Mouse (Mus musculus): ENCODE data around the gene Nin. TPM values are rescaled to one million over a fixed set of nuclear protein-coding genes. Genes with fewer than 3 reads are reported as not detected.
A peak's percentile ranks its signal among the peaks of the same experiment; 100 is the strongest.

The Nin gene
- polyA plus RNA-seq, 1 experiment from 2014 or later = 12.8 TPM

DNA sequence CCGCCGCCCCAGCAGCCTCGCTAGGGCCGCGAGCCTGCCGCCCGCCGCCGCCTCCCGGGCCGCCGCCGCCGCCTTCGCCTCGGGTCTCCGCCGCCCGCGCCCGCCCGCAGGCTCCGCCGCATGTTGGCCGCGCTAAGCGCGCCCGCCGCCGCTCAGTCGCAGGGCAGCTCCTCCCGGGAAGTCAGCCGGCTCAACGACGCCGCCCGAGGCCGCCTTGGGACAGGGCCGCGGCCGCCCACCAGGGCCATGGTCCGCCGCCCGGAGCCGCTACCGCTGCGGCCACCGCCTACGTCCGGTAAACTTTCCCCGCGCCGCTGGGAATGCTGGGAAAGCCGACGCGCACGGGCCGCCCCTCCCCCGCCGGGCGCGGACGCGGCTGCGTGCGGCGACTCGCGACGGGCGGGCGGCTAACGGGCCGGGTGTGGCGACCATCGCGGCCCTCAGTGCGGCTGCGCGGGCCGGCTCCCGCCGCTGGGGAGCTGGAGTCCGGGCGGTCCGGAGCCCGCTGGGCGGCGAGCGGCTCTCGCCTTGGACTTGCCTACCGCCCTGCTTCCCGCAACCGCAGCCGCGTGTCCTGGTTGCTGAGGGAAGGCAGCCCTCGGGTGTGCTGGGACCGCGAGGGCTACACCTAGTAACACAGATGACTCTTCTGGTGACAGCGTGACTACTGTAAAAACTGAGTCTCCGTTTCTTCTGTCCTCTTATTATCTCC is 126.6 kb downstream of the Nin start, which contains the start of gene Sav1:
TSS of gene Sav1 (minus strand) at position 217 of the 712 bp plus-strand sequence.
- WGBS = under 1% methylated on average over 88 of the region's 102 CpGs
- H3K9ac ChIP-seq = peak within 1 kb of the TSS; percentile 91
- H3K27me3 ChIP-seq (ENCODE audit: control insufficient read depth, insufficient read depth, low read length) = no peaks in the 10 kb centered on the region
- peak; percentile 93 for ATAC-seq (ENCODE audit: low FRiP score)
- peak within 1 kb of the TSS; percentile 86 for H3K4me3 ChIP-seq (replicated peaks; ENCODE audit: low read length)
- H3K27ac ChIP-seq = peak within 1 kb of the TSS; percentile 88
- peaks cover 25% of the 10 kb centered on the region for H3K36me3 ChIP-seq (replicated peaks; ENCODE audit: control insufficient read depth, insufficient read depth)
- DNase-seq (ENCODE audit: low spot score) = peak; percentile 84
- H3K4me1 ChIP-seq (replicated peaks; ENCODE audit: control insufficient read depth, insufficient read depth, low read length) = peaks cover 10% of the 10 kb centered on the region
- H3K9me3 ChIP-seq (ENCODE audit: control insufficient read depth, low read length) = no peaks in the 10 kb centered on the region
- peak within 1 kb of the TSS; percentile 70 for H3K4me2 ChIP-seq (replicated peaks)

DNA sequence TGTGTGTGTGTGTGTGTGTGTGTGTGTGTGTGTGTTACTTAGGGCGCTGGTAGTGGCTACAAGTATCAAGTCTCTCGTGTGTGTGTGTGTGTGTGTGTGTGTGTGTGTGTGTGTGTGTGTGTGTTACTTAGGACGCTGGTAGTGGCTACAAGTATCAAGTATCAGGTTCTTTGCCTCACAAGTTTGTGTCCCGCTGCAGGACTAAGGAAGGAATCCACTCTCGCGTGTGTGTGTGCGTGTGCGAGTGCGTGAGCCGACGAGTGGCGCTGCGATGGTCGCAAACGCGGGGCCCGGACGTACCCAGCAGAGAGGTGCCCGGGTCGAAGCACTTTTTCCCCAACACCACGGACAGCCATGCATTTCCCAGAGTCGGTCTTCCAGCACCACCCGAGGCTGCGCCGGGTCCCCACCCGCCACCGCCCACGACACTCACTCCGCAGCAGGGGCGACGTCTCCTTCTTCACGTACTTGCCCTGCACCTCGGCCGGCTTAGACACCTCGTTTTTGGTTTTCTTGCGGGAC is 127.2 kb downstream of the Nin start:
- WGBS = 0% methylated on average over 35 of the region's 36 CpGs
- no peaks in the 10 kb centered on the region for H3K9me3 ChIP-seq (ENCODE audit: control insufficient read depth, low read length)
- H3K4me3 ChIP-seq (replicated peaks; ENCODE audit: low read length) = peak overlapping the region; percentile 86

DNA sequence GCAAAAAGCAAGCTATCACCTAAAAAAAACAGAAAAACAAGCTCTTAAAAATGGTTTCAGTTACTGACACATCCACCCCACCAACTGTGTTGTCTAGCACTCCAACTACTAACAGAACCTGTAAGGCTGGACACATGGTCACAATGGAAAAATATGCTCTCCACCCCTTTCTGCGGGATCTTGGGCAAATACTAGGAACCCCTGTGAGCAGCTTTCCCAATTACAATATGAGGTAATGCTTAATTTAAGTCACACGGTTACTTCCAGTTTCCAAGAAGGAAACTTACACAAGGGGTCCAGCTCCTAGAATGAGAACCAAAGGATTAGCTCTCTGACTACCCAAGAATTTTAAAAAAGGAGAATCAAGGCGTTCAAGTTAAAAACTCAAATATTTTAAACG is 128.0 kb downstream of the Nin start:
- no peak overlapping the region for H3K27ac ChIP-seq
- WGBS = 36% methylated on average over 4 of the region's 4 CpGs
- H3K9me3 ChIP-seq (ENCODE audit: control insufficient read depth, low read length) = no peaks in the 10 kb centered on the region
- ATAC-seq (ENCODE audit: low FRiP score) (no peak), DNase-seq (ENCODE audit: low spot score) (no peak)
- H3K4me3 ChIP-seq (replicated peaks; ENCODE audit: low read length) = peak overlapping the region; percentile 86
- peaks cover 38% of the 10 kb centered on the region for H3K36me3 ChIP-seq (replicated peaks; ENCODE audit: control insufficient read depth, insufficient read depth)
- H3K9ac ChIP-seq = peak overlapping the region; percentile 91; the same call in 1 of the 2 replicates
- peak overlapping the region; percentile 70 for H3K4me2 ChIP-seq (replicated peaks)
- H3K4me1 ChIP-seq (replicated peaks; ENCODE audit: control insufficient read depth, insufficient read depth, low read length) = peaks cover 10% of the 10 kb centered on the region
- no peaks in the 10 kb centered on the region for H3K27me3 ChIP-seq (ENCODE audit: control insufficient read depth, insufficient read depth, low read length)

More for the DNA sequence above, 127.2 kb downstream of the Nin start:
- DNase-seq (ENCODE audit: low spot score) (peak; percentile 35), ATAC-seq (ENCODE audit: low FRiP score) (peak; percentile 64)
- peak overlapping the region; percentile 70 for H3K4me2 ChIP-seq (replicated peaks)
- no peaks in the 10 kb centered on the region for H3K27me3 ChIP-seq (ENCODE audit: control insufficient read depth, insufficient read depth, low read length)
- peaks cover 10% of the 10 kb centered on the region for H3K4me1 ChIP-seq (replicated peaks; ENCODE audit: control insufficient read depth, insufficient read depth, low read length)
- peak overlapping the region; percentile 88 for H3K27ac ChIP-seq
- peak overlapping the region; percentile 91 for H3K9ac ChIP-seq
- H3K36me3 ChIP-seq (replicated peaks; ENCODE audit: control insufficient read depth, insufficient read depth) = peaks cover 30% of the 10 kb centered on the region

DNA sequence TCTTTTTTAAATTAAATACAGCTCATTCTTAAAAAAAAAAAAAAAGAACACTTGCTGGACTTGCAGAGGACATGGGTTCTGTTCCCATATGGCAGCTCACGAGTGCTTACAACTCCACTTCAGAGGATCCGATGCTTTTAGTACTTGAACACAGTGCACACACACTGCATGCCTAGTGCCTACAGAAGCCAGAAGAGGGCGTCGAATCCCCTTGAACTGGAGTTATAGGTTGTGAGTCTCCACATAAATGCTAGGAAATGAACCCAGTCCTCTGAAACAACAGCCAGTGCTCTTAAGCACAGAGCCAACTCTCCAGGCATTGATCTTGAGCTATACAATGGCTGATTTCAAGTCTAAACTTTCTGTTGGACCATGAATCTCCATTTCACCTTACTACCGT is 130.6 kb downstream of the Nin start:
- H3K27me3 ChIP-seq (ENCODE audit: control insufficient read depth, insufficient read depth, low read length) = no peaks in the 10 kb centered on the region
- ATAC-seq (ENCODE audit: low FRiP score) = no peak
- H3K9me3 ChIP-seq (ENCODE audit: control insufficient read depth, low read length) = no peaks in the 10 kb centered on the region
- no peak overlapping the region for H3K9ac ChIP-seq
- peaks cover 10% of the 10 kb centered on the region for H3K4me1 ChIP-seq (replicated peaks; ENCODE audit: control insufficient read depth, insufficient read depth, low read length)
- H3K36me3 ChIP-seq (replicated peaks; ENCODE audit: control insufficient read depth, insufficient read depth) = peaks cover 40% of the 10 kb centered on the region
- no peak for DNase-seq (ENCODE audit: low spot score)
- H3K4me3 ChIP-seq (replicated peaks; ENCODE audit: low read length) = no peak overlapping the region
- no peak overlapping the region for H3K27ac ChIP-seq
- H3K4me2 ChIP-seq (replicated peaks) = no peak overlapping the region
- WGBS = 69% methylated on average over 5 of the region's 5 CpGs

DNA sequence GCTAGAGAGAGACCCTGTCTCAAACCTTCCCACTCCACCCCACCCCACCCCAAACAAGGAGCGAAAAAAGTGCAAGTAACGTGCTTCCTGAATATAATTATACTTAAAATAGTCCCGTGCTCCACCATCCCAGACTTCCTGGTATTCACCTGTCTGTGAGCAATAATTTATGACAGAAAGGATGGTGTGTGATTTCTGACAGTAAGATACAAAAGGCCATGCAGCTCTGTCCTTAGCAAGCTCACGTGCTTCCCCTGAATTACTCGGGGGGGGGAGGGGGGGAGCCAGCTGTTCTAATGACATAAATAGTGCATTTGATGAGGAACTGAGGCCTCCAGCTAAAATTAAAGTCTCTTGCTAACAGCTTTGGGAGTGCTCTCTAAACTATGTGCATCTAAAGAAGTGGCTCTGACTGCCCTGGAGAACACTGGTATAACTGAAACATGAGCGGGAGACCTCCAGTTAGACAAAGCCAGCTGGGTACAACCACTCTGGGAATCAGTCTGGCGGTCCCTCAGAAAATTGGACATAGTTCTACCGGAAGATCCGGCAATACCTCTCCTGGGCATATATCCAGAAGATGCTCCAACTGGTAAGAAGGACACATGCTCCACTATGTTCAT is 136.0 kb downstream of the Nin start:
- 59% methylated on average over 9 of the region's 9 CpGs for WGBS
- no peak overlapping the region for H3K9ac ChIP-seq
- no peak overlapping the region for H3K4me3 ChIP-seq (replicated peaks; ENCODE audit: low read length)
- peaks cover 7% of the 10 kb centered on the region; the same call in 1 of the 2 replicates for H3K4me1 ChIP-seq (replicated peaks; ENCODE audit: control insufficient read depth, insufficient read depth, low read length)
- peaks cover 38% of the 10 kb centered on the region for H3K36me3 ChIP-seq (replicated peaks; ENCODE audit: control insufficient read depth, insufficient read depth)
- no peaks in the 10 kb centered on the region for H3K27me3 ChIP-seq (ENCODE audit: control insufficient read depth, insufficient read depth, low read length)
- DNase-seq (ENCODE audit: low spot score) = no peak
- no peak overlapping the region for H3K27ac ChIP-seq
- no peak overlapping the region for H3K4me2 ChIP-seq (replicated peaks)
- no peak for ATAC-seq (ENCODE audit: low FRiP score)
- no peaks in the 10 kb centered on the region for H3K9me3 ChIP-seq (ENCODE audit: control insufficient read depth, low read length)

DNA sequence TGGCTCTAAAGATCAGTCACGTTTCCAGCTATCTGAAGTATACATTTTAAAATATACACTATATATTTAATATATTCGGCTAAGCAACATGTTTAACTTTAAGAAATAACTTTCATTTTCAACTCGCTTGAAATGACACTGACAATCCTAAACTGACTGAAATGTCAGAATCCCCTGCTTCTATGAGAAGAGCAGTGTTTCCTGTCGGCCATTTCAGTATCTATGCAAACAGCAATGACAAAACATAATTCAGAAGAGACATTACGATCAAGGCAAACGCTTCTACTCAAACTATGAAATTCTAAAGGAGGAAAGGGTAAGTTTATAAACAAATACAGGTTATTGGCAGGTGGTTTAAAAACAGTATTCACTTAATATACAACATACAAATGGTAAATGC is 136.8 kb downstream of the Nin start:
- no peak overlapping the region for H3K27ac ChIP-seq
- peaks cover 7% of the 10 kb centered on the region; the same call in 1 of the 2 replicates for H3K4me1 ChIP-seq (replicated peaks; ENCODE audit: control insufficient read depth, insufficient read depth, low read length)
- peaks cover 35% of the 10 kb centered on the region for H3K36me3 ChIP-seq (replicated peaks; ENCODE audit: control insufficient read depth, insufficient read depth)
- H3K27me3 ChIP-seq (ENCODE audit: control insufficient read depth, insufficient read depth, low read length) = no peaks in the 10 kb centered on the region
- ATAC-seq (ENCODE audit: low FRiP score) (no peak), DNase-seq (ENCODE audit: low spot score) (no peak)
- H3K4me3 ChIP-seq (replicated peaks; ENCODE audit: low read length) = no peak overlapping the region
- WGBS = 90% methylated on average over 6 of the region's 6 CpGs
- H3K9ac ChIP-seq = no peak overlapping the region
- H3K9me3 ChIP-seq (ENCODE audit: control insufficient read depth, low read length) = no peaks in the 10 kb centered on the region
- H3K4me2 ChIP-seq (replicated peaks) = no peak overlapping the region

DNA sequence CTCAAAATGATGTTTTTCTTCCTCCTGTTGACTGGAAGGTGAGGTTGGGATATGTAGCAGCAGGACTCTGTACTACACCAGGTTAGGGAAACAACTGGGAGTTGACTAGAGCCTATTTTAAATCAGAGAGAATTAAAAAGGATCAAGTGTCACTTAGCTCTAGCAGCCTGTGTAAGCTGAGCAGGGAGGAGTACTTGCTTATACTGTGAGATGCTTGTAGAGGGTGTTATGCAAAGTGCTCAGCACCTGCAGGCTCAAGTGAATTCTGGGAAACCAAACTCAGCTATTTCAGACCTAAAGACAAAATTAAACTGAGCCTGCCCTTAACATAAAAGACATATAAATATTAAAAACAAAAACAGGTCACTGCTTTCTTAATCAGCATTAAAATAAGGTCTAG is 139.9 kb downstream of the Nin start:
- no peak for DNase-seq (ENCODE audit: low spot score)
- H3K4me3 ChIP-seq (replicated peaks; ENCODE audit: low read length) = no peak overlapping the region

DNA sequence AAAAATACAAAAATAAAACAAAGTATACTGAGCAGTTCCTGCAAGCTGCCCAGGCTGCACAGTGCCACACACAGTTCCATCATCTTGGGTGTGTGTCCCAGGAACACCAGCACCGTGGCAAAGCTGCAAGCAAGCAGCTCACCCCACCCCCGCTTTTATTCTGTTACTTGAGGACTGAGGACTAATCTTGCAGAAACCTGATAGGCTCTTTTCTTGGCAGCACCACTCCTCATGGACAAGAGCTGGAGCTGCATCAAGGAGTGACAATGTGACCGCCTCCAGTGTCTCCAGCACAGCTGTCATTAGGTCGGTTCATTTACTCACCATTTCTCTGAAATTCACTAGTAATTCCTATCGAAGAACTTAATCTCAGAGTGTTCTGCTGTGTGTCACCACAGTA is 145.4 kb downstream of the Nin start:
- no peaks in the 10 kb centered on the region for H3K27me3 ChIP-seq (ENCODE audit: control insufficient read depth, insufficient read depth, low read length)
- no peak overlapping the region for H3K4me2 ChIP-seq (replicated peaks)
- no peak overlapping the region for H3K27ac ChIP-seq
- WGBS = 74% methylated on average over 5 of the region's 5 CpGs
- no peak for DNase-seq (ENCODE audit: low spot score)
- H3K9me3 ChIP-seq (ENCODE audit: control insufficient read depth, low read length) = no peaks in the 10 kb centered on the region
- peaks cover 79% of the 10 kb centered on the region for H3K36me3 ChIP-seq (replicated peaks; ENCODE audit: control insufficient read depth, insufficient read depth)
- no peak overlapping the region for H3K9ac ChIP-seq
- no peaks in the 10 kb centered on the region for H3K4me1 ChIP-seq (replicated peaks; ENCODE audit: control insufficient read depth, insufficient read depth, low read length)
- ATAC-seq (ENCODE audit: low FRiP score) = no peak
- H3K4me3 ChIP-seq (replicated peaks; ENCODE audit: low read length) = no peak overlapping the region

More for the DNA sequence above, 139.9 kb downstream of the Nin start:
- peaks cover 7% of the 10 kb centered on the region; the same call in 1 of the 2 replicates for H3K4me1 ChIP-seq (replicated peaks; ENCODE audit: control insufficient read depth, insufficient read depth, low read length)
- H3K27ac ChIP-seq = no peak overlapping the region
- H3K27me3 ChIP-seq (ENCODE audit: control insufficient read depth, insufficient read depth, low read length) = no peaks in the 10 kb centered on the region
- H3K4me2 ChIP-seq (replicated peaks) = no peak overlapping the region
- peaks cover 48% of the 10 kb centered on the region for H3K36me3 ChIP-seq (replicated peaks; ENCODE audit: control insufficient read depth, insufficient read depth)
- no peaks in the 10 kb centered on the region for H3K9me3 ChIP-seq (ENCODE audit: control insufficient read depth, low read length)
- no peak for ATAC-seq (ENCODE audit: low FRiP score)
- no peak overlapping the region for H3K9ac ChIP-seq

DNA sequence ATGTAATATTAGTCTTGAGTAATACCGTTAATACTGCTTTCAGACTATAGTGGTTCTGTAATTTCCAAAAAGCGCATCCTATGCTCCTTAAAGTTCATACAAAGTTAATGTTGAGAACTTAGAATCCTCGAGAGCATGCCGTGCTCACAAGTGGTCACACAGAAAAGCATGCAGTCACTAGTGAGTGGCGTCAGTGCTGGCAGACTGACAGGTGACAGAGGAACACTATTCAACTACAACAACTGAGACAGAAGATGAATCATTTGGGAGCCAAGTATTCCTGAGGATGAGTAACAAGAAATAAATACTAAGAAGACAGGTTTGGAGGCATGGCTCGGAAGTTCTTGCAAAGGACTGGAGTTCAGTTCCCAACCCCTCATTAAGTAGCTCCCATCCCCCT is 146.4 kb downstream of the Nin start:
- H3K9ac ChIP-seq = no peak overlapping the region
- H3K36me3 ChIP-seq (replicated peaks; ENCODE audit: control insufficient read depth, insufficient read depth) = peaks cover 86% of the 10 kb centered on the region
- WGBS = 91% methylated on average over 6 of the region's 6 CpGs
- H3K4me3 ChIP-seq (replicated peaks; ENCODE audit: low read length) = no peak overlapping the region
- H3K27me3 ChIP-seq (ENCODE audit: control insufficient read depth, insufficient read depth, low read length) = no peaks in the 10 kb centered on the region
- no peak overlapping the region for H3K4me2 ChIP-seq (replicated peaks)
- H3K27ac ChIP-seq = no peak overlapping the region
- ATAC-seq (ENCODE audit: low FRiP score) (no peak), DNase-seq (ENCODE audit: low spot score) (no peak)
- H3K4me1 ChIP-seq (replicated peaks; ENCODE audit: control insufficient read depth, insufficient read depth, low read length) = no peaks in the 10 kb centered on the region
- H3K9me3 ChIP-seq (ENCODE audit: control insufficient read depth, low read length) = no peaks in the 10 kb centered on the region

Measured in hindbrain, embryonic 14.5 days (tissue).